Mouse (Mus musculus) liver, adult 2 months (tissue): ENCODE results near the gene Zim1.

Experiments
- CTCF ChIP-seq: fragments of 200-500 bp; IDR thresholded peaks from 2 replicates; pipeline ENCODE4 v1.5.1; 2011; ENCODE audit warnings: low read depth, low read length, control low read depth
- POLR2A ChIP-seq: fragments of 200-500 bp; IDR thresholded peaks from 2 replicates; pipeline ENCODE4 v1.6.1; 2011; ENCODE audit warnings: low read length, control low read depth; ENCODE audit not compliant: insufficient read depth; ENCODE audit errors: extremely low read depth

DNA sequence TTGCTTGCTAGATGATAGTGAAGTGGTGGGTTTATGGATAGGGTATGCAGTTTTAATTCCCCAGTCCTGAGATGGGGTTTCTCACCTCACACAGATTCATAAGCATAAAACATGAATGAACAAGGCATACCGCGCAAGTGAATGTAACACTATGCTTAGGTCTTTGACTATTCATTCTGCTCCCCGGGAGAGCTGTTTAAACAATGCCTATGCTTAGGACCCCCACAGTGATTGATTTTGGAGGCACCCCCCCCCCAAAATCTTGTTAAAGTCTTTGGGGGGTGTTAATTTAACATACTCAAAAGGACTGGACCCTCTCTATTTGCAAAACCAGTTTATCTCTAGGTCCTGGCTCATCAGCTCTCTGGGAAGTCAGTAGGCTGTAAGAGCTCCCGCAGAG, 35.7 kb upstream of the Zim1 start:
- no peak for TF ChIP-seq POLR2A
- no peak for TF ChIP-seq CTCF
